Mouse (Mus musculus) gastrocnemius, postnatal 25 days (tissue): ENCODE measurements around the gene Gm6871. TPM values are rescaled to one million over a fixed set of nuclear protein-coding genes. Genes with fewer than 3 reads are reported as not detected.
A peak's percentile ranks its signal among the peaks of the same experiment; 100 is the strongest.
"Not testable (repeated sequence)": the region's sequence is repeated elsewhere in the genome, so short reads cannot be mapped to it uniquely, and the experiment has no call there.

ENCODE experiments used
- DNase-seq: peaks from one replicate; pipeline ENCODE4 v3.0.0; 2022
- long read RNA-seq, 2 experiments: library from polyadenylated mRNA; stranded (forward); transcript quantifications; one replicate each; pipeline ENCODE4 v2.0.0; 2021
- total RNA-seq, 2 experiments: library from RNA; stranded (reverse); gene quantifications; 1 replicate in 1 of 2; 2 replicates in 1 of 2; pipeline ENCODE4 v1.2.3; 2021

Gm6871 gene
- total RNA-seq = not detected
- long read RNA-seq, experiment 1 = 0 reads
- long read RNA-seq, experiment 2 = 0 reads

- DNase-seq = not testable (repeated sequence)
These were observed at the start of gene Gm6871 for GRCm38 (mm10) chr7:41573562-41573961. Gene Gm6871, minus strand, starts transcription at chr7:41573662.

DNA sequence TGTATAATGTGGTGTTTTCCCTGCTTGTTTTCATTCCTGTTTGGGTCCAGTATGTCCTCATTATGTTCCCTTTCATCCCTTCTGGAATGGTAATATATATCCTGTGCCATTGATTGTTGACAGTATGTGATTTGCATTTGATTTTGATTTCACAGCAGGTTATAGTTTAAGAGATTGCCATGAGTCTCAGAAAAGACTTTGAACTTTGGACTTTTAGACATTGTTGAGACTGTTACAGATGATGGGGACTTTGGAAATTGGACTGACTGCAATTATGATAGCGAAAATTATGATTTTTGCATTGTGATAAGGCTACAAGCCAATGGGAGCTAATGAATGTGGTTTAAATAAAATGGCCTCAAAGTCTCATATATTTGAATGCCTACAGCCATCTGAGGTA lies 42.8 kb upstream of the Gm6871 start:
- DNase-seq = not testable (repeated sequence)

GRCm38 (mm10) chr7:41611654-41612053 lies 38.2 kb upstream of the Gm6871 start:
- no peak for DNase-seq

DNA sequence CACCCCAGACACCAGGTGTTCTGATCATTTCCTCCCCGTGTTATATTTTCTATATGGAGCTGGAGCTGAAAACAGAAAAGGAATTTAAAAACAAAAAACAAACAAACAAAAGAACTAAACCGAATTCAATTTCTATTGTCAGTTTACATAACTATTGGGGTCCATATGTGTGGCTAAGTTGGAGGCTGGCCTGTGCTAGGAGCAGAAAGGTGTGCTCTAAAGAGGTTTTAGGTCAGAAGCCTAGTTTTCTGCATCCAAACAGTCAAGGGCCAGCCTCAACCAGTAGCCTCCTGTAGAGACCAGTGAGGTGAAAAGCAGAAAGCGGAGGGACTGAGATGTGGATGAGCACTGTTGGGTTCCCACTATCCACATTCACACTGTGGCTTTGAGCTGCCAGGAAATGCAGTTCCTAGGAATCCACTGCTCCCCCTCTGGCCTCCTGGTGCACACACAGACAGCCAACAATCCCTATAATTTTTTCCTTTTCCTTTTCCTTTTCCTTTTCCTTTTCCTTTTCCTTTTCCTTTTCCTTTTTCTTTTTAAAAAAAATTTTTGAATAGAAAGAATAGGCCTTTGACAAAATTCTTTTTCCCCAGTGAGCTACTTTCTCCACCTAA lies 26.6 kb upstream of the Gm6871 start:
- no peak for DNase-seq

DNA sequence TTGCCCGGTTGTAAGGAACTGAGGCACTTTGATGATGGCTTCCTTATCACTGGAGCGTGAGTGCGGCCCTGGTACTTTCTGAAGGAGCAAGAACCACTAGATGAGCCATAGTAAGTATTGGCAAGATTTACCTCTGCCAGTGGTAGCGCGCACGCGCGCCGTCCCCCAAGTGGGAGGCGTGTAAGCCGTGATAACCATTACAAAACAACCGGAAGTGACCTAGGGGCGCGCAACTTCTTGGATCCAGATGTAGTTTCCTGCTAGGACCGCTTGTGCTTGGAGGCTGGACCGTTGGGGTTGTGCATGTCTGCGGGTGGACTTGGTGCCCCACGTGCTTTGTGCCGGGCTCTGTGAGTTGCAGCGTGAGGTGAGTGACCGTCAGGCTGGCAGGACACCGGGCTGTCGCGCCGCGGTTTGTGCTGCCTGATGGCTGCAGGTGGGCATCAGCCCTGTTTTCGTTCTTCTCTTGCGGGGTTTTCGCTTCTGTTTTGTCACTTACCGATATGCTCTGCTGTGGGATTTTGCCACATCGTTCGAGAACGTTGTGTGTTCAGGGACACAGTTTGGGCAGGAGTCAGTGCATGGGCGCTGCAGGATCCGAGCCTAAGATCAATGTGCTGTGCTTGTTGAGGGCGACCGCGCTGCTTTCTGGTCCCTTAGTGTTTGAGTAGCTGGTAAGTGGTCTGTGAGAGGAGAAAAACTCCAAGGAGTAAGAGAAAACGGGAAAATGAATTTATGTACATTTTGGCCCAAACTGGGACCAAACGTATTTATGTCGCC lies 25.8 kb upstream of the Gm6871 start, which contains the start of gene 2610021A01Rik:
2610021A01Rik (plus strand) TSS at position 197 of the 780 bp plus-strand sequence.
- DNase-seq = peak; percentile 86

GRCm38 (mm10) chr7:41598615-41599014 lies 25.2 kb upstream of the Gm6871 start:
- DNase-seq = no peak

DNA sequence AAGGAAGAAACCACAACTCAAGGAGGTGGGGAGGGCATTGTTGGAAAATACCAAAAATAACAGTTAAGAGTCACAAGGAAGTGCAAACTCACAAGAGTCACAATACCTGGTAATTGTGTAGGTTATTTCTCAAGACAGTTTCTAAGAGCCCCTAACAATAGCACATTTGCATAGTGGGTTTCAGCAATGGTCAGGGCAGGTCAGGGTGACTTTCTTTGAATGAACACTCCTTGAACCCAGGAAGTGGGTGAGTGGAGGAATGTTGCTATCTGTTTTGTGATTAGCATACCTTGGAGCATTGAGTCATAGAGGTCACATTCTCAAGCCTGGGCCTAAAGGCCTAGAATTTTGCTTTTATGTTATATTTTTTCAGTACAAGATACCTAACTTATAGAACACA lies 14.4 kb upstream of the Gm6871 start:
- not testable (repeated sequence) for DNase-seq

- no peak for DNase-seq
These were observed 8.6 kb upstream of the Gm6871 start for GRCm38 (mm10) chr7:41582028-41582427.

DNA sequence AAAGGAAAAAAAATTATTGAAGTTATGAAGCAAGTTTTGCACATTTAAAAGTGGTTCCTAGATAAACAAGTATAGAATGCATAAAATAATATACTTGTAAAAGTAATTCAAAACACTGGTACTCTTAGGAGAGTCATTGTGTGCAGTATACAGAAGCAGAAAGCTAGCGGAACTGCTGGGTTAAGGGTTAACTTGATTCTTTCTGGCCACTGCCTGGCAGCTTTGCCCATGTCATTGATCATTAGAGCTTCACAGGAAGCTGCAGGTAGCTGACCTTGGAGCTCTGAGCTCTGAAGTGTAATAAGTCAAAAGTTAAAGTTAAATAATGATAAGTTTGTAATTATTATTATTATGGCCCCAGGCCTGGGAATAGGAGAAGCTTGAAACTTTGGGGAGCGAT lies 4.5 kb upstream of the Gm6871 start:
- no peak for DNase-seq

- DNase-seq = no peak
These were observed 12.8 kb downstream of the Gm6871 start for GRCm38 (mm10) chr7:41560681-41561080.

- no peak for DNase-seq
These were observed 60.8 kb downstream of the Gm6871 start for GRCm38 (mm10) chr7:41512672-41513071.

DNA sequence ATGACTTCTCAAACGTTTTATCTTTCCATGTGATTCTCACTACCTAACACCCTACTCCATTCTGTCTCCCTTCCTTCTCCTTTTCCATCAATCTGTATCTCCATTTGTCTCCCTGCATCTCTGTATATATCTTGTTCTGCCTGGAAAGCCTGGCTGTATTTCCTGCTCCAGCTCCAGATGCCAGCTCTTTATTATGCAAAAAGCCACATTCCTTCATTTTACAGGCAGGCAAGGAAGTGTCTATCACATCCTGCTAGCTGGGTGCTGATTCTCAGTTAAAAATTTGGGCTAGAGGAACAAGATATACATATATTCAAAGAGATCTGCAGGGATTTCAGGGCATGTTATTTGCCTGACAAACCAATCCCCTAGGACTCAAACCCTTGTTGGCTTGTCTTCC lies 61.3 kb downstream of the Gm6871 start:
- no peak for DNase-seq

GRCm38 (mm10) chr7:41502402-41502801 lies 71.1 kb downstream of the Gm6871 start:
- DNase-seq = no peak

- peak; percentile 30 for DNase-seq
These were observed 73.1 kb downstream of the Gm6871 start for GRCm38 (mm10) chr7:41500151-41500934.

- peak; percentile 97 for DNase-seq
These were observed 73.9 kb downstream of the Gm6871 start, which contains the start of the genes Gm20449 and AW146154 for GRCm38 (mm10) chr7:41499389-41500049. Gene Gm20449, minus strand, starts transcription at chr7:41499417. Gene AW146154, minus strand, starts transcription at chr7:41499890.

DNA sequence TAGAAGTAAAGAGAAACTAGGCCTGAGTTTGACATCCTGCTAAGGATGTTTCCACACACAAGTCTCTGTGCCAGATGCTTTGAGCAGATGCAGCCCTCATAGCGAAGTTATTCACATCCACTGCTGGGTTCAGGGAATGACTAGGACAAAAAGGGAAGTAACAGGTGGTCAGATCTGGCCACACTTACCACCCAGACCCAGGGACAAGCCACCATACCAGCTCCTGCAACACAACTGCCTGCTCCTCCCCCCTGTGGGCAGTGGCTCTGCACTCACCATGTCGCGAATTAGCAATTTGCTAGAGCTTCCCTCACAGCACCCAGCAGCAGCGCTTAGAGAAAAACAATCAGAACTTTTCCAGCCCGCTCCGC lies 74.5 kb downstream of the Gm6871 start:
- DNase-seq = not testable (repeated sequence)

GRCm38 (mm10) chr7:41498464-41498863 lies 75.0 kb downstream of the Gm6871 start:
- not testable (repeated sequence) for DNase-seq

GRCm38 (mm10) chr7:41497871-41498270 lies 75.6 kb downstream of the Gm6871 start:
- DNase-seq = no peak
